Mouse (Mus musculus) hindbrain, postnatal 0 days (tissue): ENCODE measurements around the gene Zfp518b. TPM values are rescaled to one million over a fixed set of nuclear protein-coding genes. Genes with fewer than 3 reads are reported as not detected.

Experiments
- ATAC-seq: fragments of 200-750 bp; cut with Nextera tagmentation; 2 replicates; pipeline ENCODE4 v1.8.0; 2017; ENCODE audit warnings: mild to moderate bottlenecking, moderate TSS enrichment, moderate library complexity
- DNase-seq: peaks from one replicate; pipeline ENCODE4 v3.0.0-alpha.2; 2015; ENCODE audit warnings: low spot score
- H3K27ac ChIP-seq: fragments of 300-500 bp; sonication (generic); 2 replicates; pipeline ENCODE4 v1.5.1; 2014; ENCODE audit warnings: mild to moderate bottlenecking
- H3K27me3 ChIP-seq: fragments of 300-500 bp; sonication (generic); 2 replicates; pipeline ENCODE4 v1.6.1; 2014; ENCODE audit warnings: low read length, mixed read lengths; ENCODE audit not compliant: insufficient read depth
- H3K36me3 ChIP-seq: fragments of 300-500 bp; sonication (generic); 2 replicates; pipeline ENCODE4 v1.6.1; 2014; ENCODE audit warnings: low read length, mixed read lengths; ENCODE audit not compliant: insufficient read depth
- H3K4me1 ChIP-seq: fragments of 300-500 bp; sonication (generic); 2 replicates; pipeline ENCODE4 v1.6.1; 2014; ENCODE audit warnings: antibody characterized with exemption, low read length, mixed read lengths; ENCODE audit not compliant: insufficient read depth
- H3K4me2 ChIP-seq: fragments of 300-500 bp; sonication (generic); 2 replicates; pipeline ENCODE4 v1.6.1; 2014; ENCODE audit warnings: low read depth, mild to moderate bottlenecking, low read length, moderate library complexity, mixed read lengths
- H3K4me3 ChIP-seq: fragments of 300-500 bp; sonication (generic); 2 replicates; pipeline ENCODE4 v1.5.1; 2014; ENCODE audit warnings: low read length
- H3K9ac ChIP-seq: fragments of 300-500 bp; sonication (generic); replicated peaks from 2 replicates; pipeline ENCODE4 v1.6.1; 2014; ENCODE audit warnings: mild to moderate bottlenecking, low read length, moderate library complexity, mixed read lengths
- H3K9me3 ChIP-seq: fragments of 300-500 bp; sonication (generic); 2 replicates; pipeline ENCODE4 v1.6.1; 2016; ENCODE audit warnings: low read length, mixed read lengths
- CTCF ChIP-seq: IDR thresholded peaks from 2 replicates; pipeline ENCODE4 v1.5.1; 2016; ENCODE audit warnings: antibody characterized with exemption, control low read depth, low read depth
- WGBS: fragments of 180-500 bp; shearing (Covaris S2); extraction: QIAGEN DNeasy Blood & Tissue Kit; methylation state at CpG from one replicate; pipeline ENCODE4 v1.1.7; 2014; 5-methylcytosine and 5-hydroxymethylcytosine counted together
- polyA plus RNA-seq: library from polyadenylated mRNA; unstranded; fragments of >200 nt; fragmentation: Nextera tagmentation; extraction: Ambion mirVana; gene quantifications from 2 replicates; pipeline ENCODE4 v1.2.1, GENCODE M21; 2015
- total RNA-seq: library from RNA; depleted of rRNA; stranded (reverse); fragments of >200 nt; gene quantifications from 2 replicates; pipeline ENCODE4 v1.2.3, GENCODE M21; 2014; rRNA removed

Gene Zfp518b
- total RNA-seq (46.3 and 51.3 TPM in 2 replicates), polyA plus RNA-seq (12.8 and 13.8 TPM in 2 replicates)

- peaks cover 26% of the 10 kb centered on the region for H3K36me3 ChIP-seq
- no peak for TF ChIP-seq CTCF
- peak within 1 kb of the TSS; percentile 53 for H3K4me3 ChIP-seq
- H3K4me2 ChIP-seq, result peak within 1 kb of the TSS; percentile 89
- H3K4me1 ChIP-seq, result peaks cover 8% of the 10 kb centered on the region; the same call in 1 of the 2 replicates
- H3K9me3 ChIP-seq, result 0 out of 2 replicates have a peak, but pooled peaks cover 2% of the 10 kb centered on the region
- H3K27me3 ChIP-seq, result no peaks in the 10 kb centered on the region
- peak; percentile 91 for ATAC-seq
- H3K9ac ChIP-seq, result peak within 1 kb of the TSS; percentile 83
- DNase-seq, result peak; percentile 83
- 1% methylated on average over 80 of the region's 89 CpGs for WGBS
- peak within 1 kb of the TSS; percentile 85 for H3K27ac ChIP-seq
Observed at GRCm38 (mm10) chr5:38684164-38684911, at the start of gene Zfp518b. Gene Zfp518b (minus strand): TSS chr5:38684826.

GRCm38 (mm10) chr5:38708940-38709581 is 24.4 kb upstream of the Zfp518b start:
- ATAC-seq, result no peak

GRCm38 (mm10) chr5:38707364-38708075 is 22.9 kb upstream of the Zfp518b start:
- Histone ChIP-seq H3K4me2 (no peak overlapping the region), H3K36me3 (no peaks in the 10 kb centered on the region), H3K27ac (no peak overlapping the region), H3K4me3 (no peak overlapping the region), H3K4me1 (no peaks in the 10 kb centered on the region), H3K27me3 (no peaks in the 10 kb centered on the region), H3K9ac (no peak overlapping the region), H3K9me3 (no peaks in the 10 kb centered on the region)
- 75% methylated on average over 7 of the region's 7 CpGs for WGBS
- no peak for TF ChIP-seq CTCF
- DNase-seq (no peak), ATAC-seq (no peak)

More at GRCm38 (mm10) chr5:38708940-38709581, 24.4 kb upstream of the Zfp518b start:
- no peak for DNase-seq
- H3K27me3 ChIP-seq, result no peaks in the 10 kb centered on the region
- H3K36me3 ChIP-seq, result no peaks in the 10 kb centered on the region
- no peak for TF ChIP-seq CTCF
- H3K4me1 ChIP-seq, result no peaks in the 10 kb centered on the region
- H3K27ac ChIP-seq, result no peak overlapping the region
- H3K4me3 ChIP-seq, result no peak overlapping the region
- H3K9me3 ChIP-seq, result no peaks in the 10 kb centered on the region
- no peak overlapping the region for H3K4me2 ChIP-seq
- H3K9ac ChIP-seq, result no peak overlapping the region
- 63% methylated on average over 11 of the region's 11 CpGs for WGBS

- Histone ChIP-seq H3K4me1 (no peaks in the 10 kb centered on the region), H3K4me2 (no peak overlapping the region), H3K9me3 (no peaks in the 10 kb centered on the region), H3K9ac (no peak overlapping the region), H3K27me3 (no peaks in the 10 kb centered on the region), H3K4me3 (no peak overlapping the region), H3K27ac (no peak overlapping the region), H3K36me3 (no peaks in the 10 kb centered on the region)
- WGBS, result 92% methylated on average over 6 of the region's 6 CpGs
- no peak for TF ChIP-seq CTCF
- DNase-seq, result no peak
- ATAC-seq, result no peak
Observed at GRCm38 (mm10) chr5:38702941-38703340, 18.3 kb upstream of the Zfp518b start.

GRCm38 (mm10) chr5:38702091-38702490 is 17.5 kb upstream of the Zfp518b start:
- 79% methylated on average over 2 of the region's 2 CpGs for WGBS
- Histone ChIP-seq H3K9me3 (no peaks in the 10 kb centered on the region), H3K27me3 (no peaks in the 10 kb centered on the region), H3K4me1 (no peaks in the 10 kb centered on the region), H3K9ac (no peak overlapping the region), H3K36me3 (no peaks in the 10 kb centered on the region), H3K4me2 (no peak overlapping the region), H3K4me3 (no peak overlapping the region), H3K27ac (no peak overlapping the region)
- ATAC-seq (no peak), DNase-seq (no peak)
- TF ChIP-seq CTCF, result no peak

GRCm38 (mm10) chr5:38698466-38698865 is 13.8 kb upstream of the Zfp518b start:
- 60% methylated on average over 5 of the region's 5 CpGs for WGBS

More at GRCm38 (mm10) chr5:38698466-38698865, 13.8 kb upstream of the Zfp518b start:
- no peak overlapping the region for H3K4me3 ChIP-seq
- H3K27ac ChIP-seq, result no peak overlapping the region
- no peak overlapping the region for H3K4me2 ChIP-seq
- H3K4me1 ChIP-seq, result no peaks in the 10 kb centered on the region
- no peaks in the 10 kb centered on the region for H3K9me3 ChIP-seq
- no peaks in the 10 kb centered on the region for H3K27me3 ChIP-seq
- H3K9ac ChIP-seq, result no peak overlapping the region
- no peak for TF ChIP-seq CTCF
- no peak for ATAC-seq
- no peak for DNase-seq
- no peaks in the 10 kb centered on the region for H3K36me3 ChIP-seq
